Mouse (Mus musculus) MEL (cell line): ENCODE results near the gene Sprn. TPM values are rescaled to one million over a fixed set of nuclear protein-coding genes. Genes with fewer than 3 reads are reported as not detected.

Experiments
- DNase-seq: peaks from one replicate; pipeline ENCODE4 v3.0.0; 2011; ENCODE audit warnings: low read depth, low spot score
- H3K27ac ChIP-seq: 2 replicates; pipeline ENCODE4 v1.5.1; 2012; ENCODE audit warnings: low read depth, mild to moderate bottlenecking, control low read depth, low read length, moderate library complexity; ENCODE audit not compliant: control insufficient read depth
- H3K27me3 ChIP-seq, 2 experiments: fragments of 150-350 bp in 1 of 2; sonication (generic) in 1 of 2; 2 replicates each; pipeline ENCODE4 v1.6.1; 2012; ENCODE audit warnings: low read length in 2 of 2, mild to moderate bottlenecking in 2 of 2, improper control_type of control experiment in 1 of 2, moderate library complexity in 1 of 2; ENCODE audit not compliant: insufficient read depth in 2 of 2, control insufficient read depth in 1 of 2
- H3K36me3 ChIP-seq, 2 experiments: 2 replicates each; pipeline ENCODE4 v1.6.1; 2012 to 2014; ENCODE audit warnings: low read length in 2 of 2, improper control_type of control experiment in 1 of 2, inconsistent platforms in 1 of 2, mild to moderate bottlenecking in 1 of 2; ENCODE audit not compliant: insufficient read depth in 2 of 2, control insufficient read depth in 1 of 2
- H3K4me1 ChIP-seq, 2 experiments: fragments of 150-350 bp in 1 of 2; sonication (generic) in 1 of 2; 2 replicates each; pipeline ENCODE4 v1.6.1; 2012; ENCODE audit warnings: low read length in 2 of 2, improper control_type of control experiment in 1 of 2, mild to moderate bottlenecking in 1 of 2; ENCODE audit not compliant: insufficient read depth in 2 of 2, control insufficient read depth in 1 of 2
- H3K4me3 ChIP-seq, 2 experiments: fragments of 150-350 bp in 1 of 2; sonication (generic) in 1 of 2; 2 replicates each; pipeline ENCODE4 v1.5.1; 2012; ENCODE audit warnings: low read depth in 2 of 2, low read length in 2 of 2, mild to moderate bottlenecking in 2 of 2, moderate library complexity in 2 of 2, control low read depth in 1 of 2, improper control_type of control experiment in 1 of 2; ENCODE audit not compliant: control insufficient read depth in 1 of 2, insufficient read depth in 1 of 2
- H3K79me2 ChIP-seq: 2 replicates; pipeline ENCODE4 v1.6.1; 2012; ENCODE audit warnings: mild to moderate bottlenecking, low read length, moderate library complexity; ENCODE audit not compliant: control insufficient read depth, poor library complexity, insufficient read depth
- H3K9ac ChIP-seq: 2 replicates; pipeline ENCODE4 v1.6.1; 2012; ENCODE audit warnings: low read depth, mild to moderate bottlenecking, control low read depth, low read length, moderate library complexity; ENCODE audit not compliant: control insufficient read depth, poor library complexity, severe bottlenecking
- H3K9me3 ChIP-seq: fragments of 150-350 bp; sonication (generic); replicated peaks from 2 replicates; pipeline ENCODE4 v1.6.1; 2012; ENCODE audit warnings: mild to moderate bottlenecking, low read length, improper control_type of control experiment, moderate library complexity; ENCODE audit not compliant: insufficient read depth
- BHLHE40 ChIP-seq: IDR thresholded peaks from 2 replicates; pipeline ENCODE4 v1.6.1; 2012; ENCODE audit warnings: low read depth, mild to moderate bottlenecking, inconsistent platforms, low read length, improper control_type of control experiment, borderline replicate concordance
- CHD1 ChIP-seq: IDR thresholded peaks from 2 replicates; pipeline ENCODE4 v1.6.1; 2012; ENCODE audit warnings: low read depth, mild to moderate bottlenecking, inconsistent platforms, low read length, improper control_type of control experiment
- CTCF ChIP-seq, 3 experiments: IDR thresholded peaks in 2 of 3; conservative IDR thresholded peaks in 1 of 3; 2 replicates each; pipeline ENCODE4 v1.5.1; 2011 to 2012; ENCODE audit warnings: low read length in 3 of 3, low read depth in 2 of 3, mild to moderate bottlenecking in 2 of 3, improper control_type of control experiment in 1 of 3, inconsistent platforms in 1 of 3, mixed read lengths in 1 of 3, moderate library complexity in 1 of 3; ENCODE audit not compliant: control insufficient read depth in 1 of 3, insufficient read depth in 1 of 3, poor library complexity in 1 of 3, severe bottlenecking in 1 of 3
- E2F4 ChIP-seq: IDR thresholded peaks from 2 replicates; pipeline ENCODE4 v1.6.1; 2011; ENCODE audit warnings: low read depth, low read length, improper control_type of control experiment, borderline replicate concordance
- EP300 ChIP-seq, 2 experiments: IDR thresholded peaks; 2 replicates each; pipeline ENCODE4 v1.6.1; 2011; ENCODE audit warnings: improper control_type of control experiment in 2 of 2, low read length in 2 of 2, low read depth in 1 of 2, mild to moderate bottlenecking in 1 of 2
- ETS1 ChIP-seq: IDR thresholded peaks from 2 replicates; pipeline ENCODE4 v1.6.1; 2012; ENCODE audit warnings: low read depth, mild to moderate bottlenecking, inconsistent platforms, low read length, improper control_type of control experiment, moderate library complexity
- KAT2A ChIP-seq: conservative IDR thresholded peaks from 2 replicates; pipeline ENCODE4 v1.6.1; 2012; ENCODE audit warnings: low read depth, low read length, improper control_type of control experiment, inconsistent platforms
- MAX ChIP-seq: IDR thresholded peaks from 2 replicates; pipeline ENCODE4 v1.6.1; 2011; ENCODE audit warnings: low read length, improper control_type of control experiment
- MXI1 ChIP-seq: IDR thresholded peaks from 2 replicates; pipeline ENCODE4 v1.6.1; 2011; ENCODE audit warnings: mild to moderate bottlenecking, low read depth, low read length, improper control_type of control experiment
- MYB ChIP-seq: IDR thresholded peaks from 2 replicates; pipeline ENCODE4 v1.6.1; 2011; ENCODE audit warnings: mild to moderate bottlenecking, low read depth, low read length, improper control_type of control experiment
- NRF1 ChIP-seq: IDR thresholded peaks from 2 replicates; pipeline ENCODE4 v1.6.1; 2014; ENCODE audit warnings: low read depth, mild to moderate bottlenecking, inconsistent platforms, low read length, improper control_type of control experiment, moderate library complexity; ENCODE audit not compliant: poor library complexity, insufficient read depth, severe bottlenecking
- POLR2AphosphoS2 ChIP-seq: IDR thresholded peaks from 2 replicates; pipeline ENCODE4 v1.6.1; 2011; ENCODE audit warnings: low read length, improper control_type of control experiment
- RCOR1 ChIP-seq: IDR thresholded peaks from 2 replicates; pipeline ENCODE4 v1.6.1; 2012; ENCODE audit warnings: low read depth, mild to moderate bottlenecking, inconsistent platforms, low read length, improper control_type of control experiment
- SIN3A ChIP-seq: IDR thresholded peaks from 2 replicates; pipeline ENCODE4 v1.6.1; 2012; ENCODE audit warnings: low read length, improper control_type of control experiment, inconsistent platforms
- TBP ChIP-seq: IDR thresholded peaks from 2 replicates; pipeline ENCODE4 v1.8.0; 2011; ENCODE audit warnings: low read depth, low read length, improper control_type of control experiment
- TCF12 ChIP-seq: IDR thresholded peaks from 2 replicates; pipeline ENCODE4 v1.6.1; 2014; ENCODE audit warnings: low read depth, mild to moderate bottlenecking, inconsistent platforms, low read length, improper control_type of control experiment, moderate library complexity
- USF1 ChIP-seq: IDR thresholded peaks from 2 replicates; pipeline ENCODE4 v1.6.1; 2014; ENCODE audit warnings: low read depth, mild to moderate bottlenecking, inconsistent platforms, low read length, improper control_type of control experiment, moderate library complexity
- USF2 ChIP-seq, 2 experiments: IDR thresholded peaks; 2 replicates each; pipeline ENCODE4 v1.6.1; 2011 to 2012; ENCODE audit warnings: improper control_type of control experiment in 2 of 2, low read length in 2 of 2, borderline replicate concordance in 1 of 2, inconsistent platforms in 1 of 2, low read depth in 1 of 2, mild to moderate bottlenecking in 1 of 2; ENCODE audit not compliant: insufficient read depth in 1 of 2
- ZKSCAN1 ChIP-seq: IDR thresholded peaks from 2 replicates; pipeline ENCODE4 v1.6.1; 2012; ENCODE audit warnings: low read depth, mild to moderate bottlenecking, inconsistent platforms, low read length, improper control_type of control experiment, moderate library complexity
- ZMIZ1 ChIP-seq: IDR thresholded peaks from 2 replicates; pipeline ENCODE4 v1.6.1; 2012; ENCODE audit warnings: low read depth, mild to moderate bottlenecking, inconsistent platforms, low read length, improper control_type of control experiment, moderate library complexity
- ZNF384 ChIP-seq: IDR thresholded peaks from 2 replicates; pipeline ENCODE4 v1.6.1; 2012; ENCODE audit warnings: low read depth, mild to moderate bottlenecking, inconsistent platforms, low read length, improper control_type of control experiment
- polyA plus RNA-seq, 2 experiments: library from polyadenylated mRNA; stranded (reverse) in 1 of 2; unstranded in 1 of 2; fragments of >175 nt in 1 of 2; fragments of >200 nt in 1 of 2; gene quantifications; 2 replicates each; pipeline versions ENCODE4 v1.2.1 to v1.2.4; 2012; ENCODE audit warnings: low replicate concordance in 2 of 2, low read depth in 1 of 2; ENCODE audit not compliant: insufficient read length in 2 of 2, insufficient read depth in 1 of 2, missing spikeins in 1 of 2
- total RNA-seq: library from RNA; depleted of rRNA; stranded (reverse); fragments of 300-350 nt; gene quantifications from 2 replicates; pipeline ENCODE4 v1.2.3, GENCODE M21; 2012

Sprn gene
- total and polyA plus RNA-seq, 3 experiments, result not detected

- TF ChIP-seq TBP (peak; percentile 89), MAX (peak; percentile 96), ETS1 (peak; percentile 33; the same call in 1 of the 2 replicates), MXI1 (peak; percentile 94)
These were observed 17.3 kb downstream of the Sprn start, which contains the start of gene Mtg1 (continued) for GRCm38 (mm10) chr7:140137135-140138020.

GRCm38 (mm10) chr7:140135106-140135770, 19.4 kb downstream of the Sprn start:
- H3K27ac ChIP-seq, result no peak overlapping the region
- no peak overlapping the region for H3K9ac ChIP-seq
- H3K36me3 ChIP-seq, result peaks cover 0 to 16% of the 10 kb centered on the region in 2 experiments; a peak in 2 of 4 replicates
- no peak overlapping the region for H3K4me3 ChIP-seq
- peaks cover 0 to 21% of the 10 kb centered on the region in 2 experiments; a peak in 2 of 4 replicates for H3K4me1 ChIP-seq
- H3K9me3 ChIP-seq, result no peaks in the 10 kb centered on the region
- TF ChIP-seq KAT2A (no peak), SIN3A (no peak), MYB (no peak), POLR2AphosphoS2 (no peak), USF1 (no peak), USF2 (IDR thresholded peaks at IDR 0.05; ENCODE audit: borderline replicate concordance in 1 of 2, insufficient read depth in 1 of 2, low read depth in 1 of 2, low read length in 2 of 2) (no peak), MXI1 (no peak), ZKSCAN1 (no peak), RCOR1 (no peak), NRF1 (no peak), E2F4 (no peak), TBP (no peak), ZNF384 (no peak), EP300 (IDR thresholded peaks at IDR 0.05; ENCODE audit: low read depth in 1 of 2, low read length in 2 of 2) (no peak), CTCF (IDR thresholded peaks at IDR 0.05 in 2 of 3, conservative IDR thresholded peaks at IDR 0.05 in 1 of 3; ENCODE audit: control insufficient read depth in 1 of 3, insufficient read depth in 1 of 3, low read depth in 2 of 3, low read length in 3 of 3, poor library complexity in 1 of 3, severe bottlenecking in 1 of 3) (no peak), CHD1 (no peak), ETS1 (no peak), ZMIZ1 (no peak), TCF12 (no peak), BHLHE40 (no peak)
- H3K27me3 ChIP-seq, result no peaks in the 10 kb centered on the region
- DNase-seq, result peak; percentile 39
- H3K79me2 ChIP-seq, result peaks cover 2% of the 10 kb centered on the region; the same call in 1 of the 2 replicates
